Mouse (Mus musculus): ENCODE data around the gene Zfp597.
"Not testable (repeated sequence)": the region's sequence is repeated elsewhere in the genome, so short reads cannot be mapped to it uniquely, and the experiment has no call there.

Zfp597 gene

GRCm38 (mm10) chr16:3855776-3856175, 28.6 kb downstream of the Zfp597 start:
- no peak for DNase-seq (ENCODE audit: low spot score)

- DNase-seq (ENCODE audit: low spot score), result no peak
Observed at GRCm38 (mm10) chr16:3854437-3855182, 29.8 kb downstream of the Zfp597 start.

- no peak for DNase-seq (ENCODE audit: low spot score)
Observed at GRCm38 (mm10) chr16:3852586-3852985, 31.8 kb downstream of the Zfp597 start.

GRCm38 (mm10) chr16:3851301-3851700, 33.1 kb downstream of the Zfp597 start:
- not testable (repeated sequence) for DNase-seq (ENCODE audit: low spot score)

GRCm38 (mm10) chr16:3848416-3848815, 35.9 kb downstream of the Zfp597 start:
- no peak for DNase-seq (ENCODE audit: low spot score)

- DNase-seq (ENCODE audit: low spot score), result no peak
Observed at GRCm38 (mm10) chr16:3847871-3848270, 36.5 kb downstream of the Zfp597 start.

GRCm38 (mm10) chr16:3846711-3847518, 37.4 kb downstream of the Zfp597 start, which contains the start of gene Zfp174:
Gene Zfp174, plus strand, starts transcription at chr16:3847268.
- peak; percentile 96 for DNase-seq (ENCODE audit: low spot score)

- no peak for DNase-seq (ENCODE audit: low spot score)
Observed at GRCm38 (mm10) chr16:3843796-3844195, 40.6 kb downstream of the Zfp597 start.

- DNase-seq (ENCODE audit: low spot score), result no peak
Observed at GRCm38 (mm10) chr16:3842989-3843388, 41.4 kb downstream of the Zfp597 start.

- DNase-seq (ENCODE audit: low spot score), result no peak
Observed at GRCm38 (mm10) chr16:3839157-3839885, 45.0 kb downstream of the Zfp597 start.

- DNase-seq (ENCODE audit: low spot score), result no peak
Observed at GRCm38 (mm10) chr16:3835461-3835860, 48.9 kb downstream of the Zfp597 start.

- DNase-seq (ENCODE audit: low spot score), result no peak
Observed at GRCm38 (mm10) chr16:3830588-3831109, 53.7 kb downstream of the Zfp597 start, which contains the start of gene Olfr15. Gene Olfr15, plus strand, starts transcription at chr16:3830878.

GRCm38 (mm10) chr16:3829727-3830126, 54.6 kb downstream of the Zfp597 start:
- DNase-seq (ENCODE audit: low spot score), result no peak

- DNase-seq (ENCODE audit: low spot score), result no peak
Observed at GRCm38 (mm10) chr16:3828021-3828420, 56.3 kb downstream of the Zfp597 start.

- DNase-seq (ENCODE audit: low spot score), result no peak
Observed at GRCm38 (mm10) chr16:3820202-3820601, 64.2 kb downstream of the Zfp597 start.

GRCm38 (mm10) chr16:3814667-3815066, 69.7 kb downstream of the Zfp597 start:
- DNase-seq (ENCODE audit: low spot score), result not testable (repeated sequence)

Data from layer of hippocampus, adult 11-12 months (tissue).